Mouse (Mus musculus) olfactory bulb, adult 2 months (tissue): ENCODE measurements around the gene Thada.

Experiments used
- CTCF ChIP-seq: fragments of 200-500 bp; IDR thresholded peaks from 2 replicates; pipeline ENCODE4 v1.5.1; 2012; ENCODE audit warnings: low read depth, mild to moderate bottlenecking, low read length, moderate library complexity; ENCODE audit not compliant: insufficient read depth
- POLR2A ChIP-seq: fragments of 200-500 bp; IDR thresholded peaks from 2 replicates; pipeline ENCODE4 v1.6.1; 2012; ENCODE audit warnings: mild to moderate bottlenecking, low read depth, low read length, moderate library complexity; ENCODE audit not compliant: insufficient read depth

GRCm38 (mm10) chr17:84304141-84304540, 161.9 kb downstream of the Thada start:
- TF ChIP-seq CTCF (no peak), POLR2A (no peak)
